Mouse (Mus musculus) kidney, embryonic 16.5 days (tissue): ENCODE results near the gene Gm7271. TPM values are rescaled to one million over a fixed set of nuclear protein-coding genes. Genes with fewer than 3 reads are reported as not detected.

Experiments
- ATAC-seq: fragments of 200-750 bp; cut with Nextera tagmentation; 2 replicates; pipeline ENCODE4 v1.8.0; 2017; ENCODE audit warnings: moderate TSS enrichment; ENCODE audit not compliant: low FRiP score, low TSS enrichment
- H3K27ac ChIP-seq: fragments of 300-500 bp; sonication (generic); 2 replicates; pipeline ENCODE4 v1.5.1; 2014; ENCODE audit warnings: low read length
- H3K27me3 ChIP-seq: fragments of 300-500 bp; sonication (generic); 2 replicates; pipeline ENCODE4 v1.6.1; 2014; ENCODE audit warnings: low read length, control low read depth, mixed read lengths; ENCODE audit not compliant: insufficient read depth
- H3K36me3 ChIP-seq: fragments of 300-500 bp; sonication (generic); 2 replicates; pipeline ENCODE4 v1.6.1; 2014; ENCODE audit warnings: low read length, control low read depth, mixed read lengths; ENCODE audit not compliant: insufficient read depth
- H3K4me1 ChIP-seq: fragments of 300-500 bp; sonication (generic); 2 replicates; pipeline ENCODE4 v1.6.1; 2014; ENCODE audit warnings: low read length, control low read depth, mixed read lengths; ENCODE audit not compliant: insufficient read depth
- H3K4me2 ChIP-seq: fragments of 300-500 bp; sonication (generic); replicated peaks from 2 replicates; pipeline ENCODE4 v1.6.1; 2014; ENCODE audit warnings: low read depth, low read length
- H3K4me3 ChIP-seq: fragments of 300-500 bp; sonication (generic); 2 replicates; pipeline ENCODE4 v1.5.1; 2014; ENCODE audit warnings: mild to moderate bottlenecking, low read length
- H3K9ac ChIP-seq: fragments of 300-500 bp; sonication (generic); replicated peaks from 2 replicates; pipeline ENCODE4 v1.6.1; 2014; ENCODE audit warnings: low read length
- H3K9me3 ChIP-seq: fragments of 300-500 bp; sonication (generic); 2 replicates; pipeline ENCODE4 v1.6.1; 2016; ENCODE audit warnings: low read length, control low read depth
- WGBS: fragments of 180-500 bp; shearing (Covaris S2); extraction: QIAGEN DNeasy Blood & Tissue Kit; methylation state at CpG from one replicate; pipeline ENCODE4 v1.1.7; 2014; 5-methylcytosine and 5-hydroxymethylcytosine counted together
- polyA plus RNA-seq: library from polyadenylated mRNA; unstranded; fragments of >200 nt; fragmentation: Nextera tagmentation; extraction: Ambion mirVana; gene quantifications from 2 replicates; pipeline ENCODE4 v1.2.1, GENCODE M21; 2015

Gene Gm7271
- polyA plus RNA-seq, result not detected in 2 replicates

DNA sequence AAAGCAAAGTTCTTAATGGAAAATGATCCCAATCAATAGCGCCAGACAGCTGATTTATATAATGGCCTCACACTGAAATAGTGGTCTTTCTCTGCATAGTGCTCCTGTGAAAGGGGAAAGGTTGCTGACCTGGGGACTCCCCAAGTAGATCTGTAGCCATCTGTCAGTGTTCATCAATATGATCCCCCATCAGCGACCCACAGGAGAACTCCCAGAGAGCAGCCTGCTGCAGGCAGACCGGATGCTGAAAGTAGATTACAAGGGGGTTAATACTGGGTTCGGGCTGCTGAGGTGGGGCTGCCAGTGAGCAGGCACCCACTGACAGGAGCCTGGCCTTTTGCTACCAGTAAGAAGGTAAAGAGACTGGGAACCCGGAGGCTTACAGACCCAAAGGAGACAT is at the start of gene Gm7271:
Gene Gm7271 (plus strand): TSS at position 230 of the 400 bp plus-strand sequence.
- 52% methylated on average over 5 of the region's 5 CpGs for WGBS
- Histone ChIP-seq H3K27ac (no peak within 1 kb of the TSS), H3K4me3 (no peak within 1 kb of the TSS), H3K9me3 (no peaks in the 10 kb centered on the region), H3K4me2 (no peak within 1 kb of the TSS), H3K9ac (no peak within 1 kb of the TSS), H3K27me3 (no peaks in the 10 kb centered on the region), H3K4me1 (no peaks in the 10 kb centered on the region), H3K36me3 (no peaks in the 10 kb centered on the region)
- no peak for ATAC-seq

GRCm38 (mm10) chr5:76437100-76437499 is 46.7 kb upstream of the Gm7271 start:
- H3K27me3 ChIP-seq, result no peaks in the 10 kb centered on the region
- H3K9me3 ChIP-seq, result peaks cover 3% of the 10 kb centered on the region; the same call in 1 of the 2 replicates
- no peak overlapping the region for H3K27ac ChIP-seq
- WGBS, result 82% methylated on average over 5 of the region's 5 CpGs
- no peak overlapping the region for H3K4me3 ChIP-seq
- no peaks in the 10 kb centered on the region for H3K4me1 ChIP-seq
- ATAC-seq, result no peak
- no peak overlapping the region for H3K9ac ChIP-seq
- H3K36me3 ChIP-seq, result no peaks in the 10 kb centered on the region
- no peak overlapping the region for H3K4me2 ChIP-seq

DNA sequence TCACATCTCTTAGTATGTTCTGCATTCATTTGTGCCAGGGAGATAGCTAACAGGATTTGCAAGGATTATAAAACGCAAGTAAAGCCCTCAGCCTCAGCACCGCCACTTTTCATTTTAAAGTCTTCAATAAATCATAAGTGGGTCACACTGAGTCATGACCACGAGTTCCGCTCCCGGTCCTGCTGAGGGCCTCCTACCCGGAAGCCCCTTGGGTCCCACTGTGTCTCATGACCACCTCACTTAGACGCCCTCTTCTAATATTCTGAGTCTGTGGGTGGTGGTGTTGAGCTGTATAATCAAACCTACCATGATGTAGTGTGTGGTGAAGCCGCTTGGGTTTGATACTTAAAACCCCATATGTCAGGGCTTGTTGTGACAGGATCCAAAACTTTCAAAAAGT is 46.1 kb upstream of the Gm7271 start:
- Histone ChIP-seq H3K4me1 (no peaks in the 10 kb centered on the region), H3K4me2 (no peak overlapping the region), H3K9me3 (peaks cover 3% of the 10 kb centered on the region; the same call in 1 of the 2 replicates), H3K36me3 (no peaks in the 10 kb centered on the region), H3K9ac (no peak overlapping the region), H3K4me3 (no peak overlapping the region), H3K27ac (no peak overlapping the region), H3K27me3 (no peaks in the 10 kb centered on the region)
- ATAC-seq, result no peak
- 86% methylated on average over 8 of the region's 8 CpGs for WGBS

DNA sequence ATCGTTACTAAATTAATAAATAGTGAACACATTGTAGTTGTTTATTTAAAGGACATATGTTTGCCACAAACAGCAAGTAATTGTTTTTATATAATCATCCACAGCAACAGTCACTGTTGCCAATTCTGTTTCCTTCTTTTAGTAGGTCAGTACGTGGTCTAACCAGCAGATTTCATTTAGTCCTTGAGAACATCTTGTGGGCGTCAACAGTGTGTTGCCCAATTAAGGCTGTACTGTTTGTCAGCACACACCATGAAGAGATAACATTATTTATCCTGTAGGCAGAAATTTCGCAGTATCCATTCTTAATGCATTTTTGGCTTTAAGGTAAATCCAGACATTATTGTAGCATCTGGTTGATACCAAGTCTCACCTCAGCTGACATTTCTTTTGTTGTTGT is 42.4 kb upstream of the Gm7271 start:
- H3K9ac ChIP-seq, result no peak overlapping the region
- 89% methylated on average over 4 of the region's 4 CpGs for WGBS
- no peak overlapping the region for H3K27ac ChIP-seq
- no peaks in the 10 kb centered on the region for H3K36me3 ChIP-seq
- H3K4me1 ChIP-seq, result no peaks in the 10 kb centered on the region
- H3K27me3 ChIP-seq, result no peaks in the 10 kb centered on the region
- no peaks in the 10 kb centered on the region for H3K9me3 ChIP-seq
- no peak overlapping the region for H3K4me2 ChIP-seq
- no peak overlapping the region for H3K4me3 ChIP-seq
- ATAC-seq, result no peak

DNA sequence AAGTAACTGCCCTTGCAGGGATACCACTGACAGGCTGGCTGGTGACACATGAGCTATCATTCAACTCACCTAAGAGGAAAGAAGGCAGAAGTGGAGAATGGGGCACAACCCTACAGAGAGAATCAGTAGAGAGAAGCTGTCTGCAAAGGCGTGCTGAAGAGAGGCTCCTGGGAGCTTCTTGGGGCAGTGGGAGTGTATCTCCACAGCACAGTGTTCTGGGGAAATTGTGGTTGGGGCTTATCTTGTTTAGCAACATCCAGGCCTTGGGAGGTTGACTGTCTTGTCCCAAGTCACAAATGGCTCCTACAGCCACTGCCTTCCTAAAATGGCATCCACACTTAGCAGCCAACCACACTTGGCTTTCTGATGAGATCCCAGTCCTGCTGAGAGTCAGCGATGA is 8.9 kb upstream of the Gm7271 start:
- Histone ChIP-seq H3K4me3 (no peak overlapping the region), H3K9ac (no peak overlapping the region), H3K27me3 (no peaks in the 10 kb centered on the region), H3K36me3 (no peaks in the 10 kb centered on the region), H3K9me3 (no peaks in the 10 kb centered on the region), H3K4me1 (no peaks in the 10 kb centered on the region), H3K4me2 (no peak overlapping the region), H3K27ac (no peak overlapping the region)
- ATAC-seq, result no peak
- 94% methylated on average over 2 of the region's 2 CpGs for WGBS

GRCm38 (mm10) chr5:76476873-76477272 is 7.0 kb upstream of the Gm7271 start:
- Histone ChIP-seq H3K9ac (no peak overlapping the region), H3K27ac (no peak overlapping the region), H3K36me3 (no peaks in the 10 kb centered on the region), H3K9me3 (no peaks in the 10 kb centered on the region), H3K4me2 (no peak overlapping the region), H3K4me1 (no peaks in the 10 kb centered on the region), H3K4me3 (no peak overlapping the region), H3K27me3 (no peaks in the 10 kb centered on the region)
- no peak for ATAC-seq
- 73% methylated on average over 4 of the region's 4 CpGs for WGBS

GRCm38 (mm10) chr5:76477764-76478163 is 6.1 kb upstream of the Gm7271 start:
- Histone ChIP-seq H3K4me3 (no peak overlapping the region), H3K4me1 (no peaks in the 10 kb centered on the region), H3K4me2 (no peak overlapping the region), H3K27ac (no peak overlapping the region), H3K9ac (no peak overlapping the region), H3K9me3 (no peaks in the 10 kb centered on the region), H3K36me3 (no peaks in the 10 kb centered on the region), H3K27me3 (no peaks in the 10 kb centered on the region)
- WGBS, result 40% methylated on average over 9 of the region's 9 CpGs
- ATAC-seq, result no peak

GRCm38 (mm10) chr5:76495126-76495525 is 11.3 kb downstream of the Gm7271 start:
- no peak overlapping the region for H3K27ac ChIP-seq
- H3K27me3 ChIP-seq, result no peaks in the 10 kb centered on the region
- no peaks in the 10 kb centered on the region for H3K4me1 ChIP-seq
- no peaks in the 10 kb centered on the region for H3K9me3 ChIP-seq
- H3K4me3 ChIP-seq, result no peak overlapping the region
- no peaks in the 10 kb centered on the region for H3K36me3 ChIP-seq
- 79% methylated on average over 13 of the region's 13 CpGs for WGBS
- ATAC-seq, result no peak
- no peak overlapping the region for H3K9ac ChIP-seq
- no peak overlapping the region for H3K4me2 ChIP-seq

DNA sequence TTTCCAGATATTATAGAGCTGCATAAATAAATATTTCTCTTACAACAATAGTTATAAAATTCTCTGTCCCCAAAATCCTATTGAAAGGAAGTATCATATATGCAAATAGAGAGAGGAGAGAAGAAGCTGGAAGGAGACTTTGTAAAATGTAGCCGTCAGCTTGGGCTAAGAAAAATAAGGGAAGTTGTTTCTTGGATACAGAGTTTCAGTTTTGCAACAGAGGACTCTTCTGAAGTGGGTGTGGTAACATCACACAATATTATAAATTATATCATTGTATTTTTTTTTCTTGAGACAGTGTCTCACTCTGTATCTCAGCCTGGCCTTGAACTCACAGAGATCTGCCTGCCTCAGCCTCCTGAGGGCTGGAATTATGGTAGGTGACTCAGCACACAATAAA is 38.6 kb downstream of the Gm7271 start:
- no peaks in the 10 kb centered on the region for H3K36me3 ChIP-seq
- no peaks in the 10 kb centered on the region for H3K9me3 ChIP-seq
- H3K9ac ChIP-seq, result no peak overlapping the region
- no peak overlapping the region for H3K27ac ChIP-seq
- H3K4me3 ChIP-seq, result no peak overlapping the region
- no peaks in the 10 kb centered on the region for H3K27me3 ChIP-seq
- no peak for ATAC-seq
- no peak overlapping the region for H3K4me2 ChIP-seq
- WGBS, result 95% methylated on average over 1 of the region's 1 CpGs
- no peaks in the 10 kb centered on the region for H3K4me1 ChIP-seq

DNA sequence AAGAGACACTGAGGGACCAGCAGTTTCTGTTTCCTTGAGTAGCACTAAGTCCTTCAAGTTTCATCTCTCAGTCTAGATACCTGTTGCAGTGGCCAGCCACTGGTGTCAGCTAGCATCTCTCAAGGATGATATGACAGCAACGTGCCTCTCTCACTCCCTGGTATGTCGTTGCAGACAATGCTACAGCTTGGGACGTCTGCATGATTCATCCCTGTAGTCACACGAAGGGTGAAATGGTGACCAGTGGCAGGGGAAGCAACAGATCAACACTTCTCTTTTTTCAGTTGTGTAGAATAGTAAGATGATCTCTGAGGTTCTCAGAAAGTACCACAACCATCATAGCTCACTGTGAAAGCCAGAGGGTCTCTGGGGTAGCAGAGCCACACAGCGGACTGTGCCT is 40.8 kb downstream of the Gm7271 start:
- H3K27me3 ChIP-seq, result no peaks in the 10 kb centered on the region
- H3K9ac ChIP-seq, result no peak overlapping the region
- no peak overlapping the region for H3K4me3 ChIP-seq
- 74% methylated on average over 5 of the region's 5 CpGs for WGBS
- H3K4me1 ChIP-seq, result 0 out of 2 replicates have a peak, but pooled peaks cover under 1% of the 10 kb centered on the region
- H3K27ac ChIP-seq, result no peak overlapping the region
- H3K4me2 ChIP-seq, result no peak overlapping the region
- ATAC-seq, result no peak
- no peaks in the 10 kb centered on the region for H3K9me3 ChIP-seq
- no peaks in the 10 kb centered on the region for H3K36me3 ChIP-seq
